20 mouse cellular contexts compared by ENCODE assay signal in genomic region chr1:148675516-148675915, GRCm38 (mm10).
"Had no signal": no experiment of that assay in that cellular context is flagged by ENCODE, and none has a peak within 500 bp of the region (broad histone marks: within the 10 kb centered on the region; RNA-seq: fewer than 3 reads in every experiment).

No protein-coding gene starts in this region.

- DNase-seq: heart, postnatal 36 days; heart, postnatal 4 days; kidney, adult 11 months; kidney, adult 18-20 months; kidney, adult 2 months; kidney, adult 8-10 months; kidney, adult 9 months; kidney, postnatal 10 days; kidney, postnatal 14 days; kidney, postnatal 25 days; kidney, postnatal 36 days; kidney, postnatal 4 days; layer of hippocampus, adult 9-11 months; layer of hippocampus, postnatal 36 days had no signal

- ATAC-seq: hindbrain, embryonic 16.5 days; hindbrain, postnatal 0 days; inflammation-experienced regulatory T-cells, adult 6 months; intestine, embryonic 15.5 days; intestine, embryonic 16.5 days; intestine, postnatal 0 days had no signal
